Mouse (Mus musculus): ENCODE measurements around the gene Urb1. TPM values are rescaled to one million over a fixed set of nuclear protein-coding genes. Genes with fewer than 3 reads are reported as not detected.

Gene Urb1
- total RNA-seq (2015; ENCODE audit: low replicate concordance) (1.4 and 1.7 TPM in 2 replicates), total RNA-seq (2017; ENCODE audit: low replicate concordance) (1.2 and 1.3 TPM in 2 replicates)

DNA sequence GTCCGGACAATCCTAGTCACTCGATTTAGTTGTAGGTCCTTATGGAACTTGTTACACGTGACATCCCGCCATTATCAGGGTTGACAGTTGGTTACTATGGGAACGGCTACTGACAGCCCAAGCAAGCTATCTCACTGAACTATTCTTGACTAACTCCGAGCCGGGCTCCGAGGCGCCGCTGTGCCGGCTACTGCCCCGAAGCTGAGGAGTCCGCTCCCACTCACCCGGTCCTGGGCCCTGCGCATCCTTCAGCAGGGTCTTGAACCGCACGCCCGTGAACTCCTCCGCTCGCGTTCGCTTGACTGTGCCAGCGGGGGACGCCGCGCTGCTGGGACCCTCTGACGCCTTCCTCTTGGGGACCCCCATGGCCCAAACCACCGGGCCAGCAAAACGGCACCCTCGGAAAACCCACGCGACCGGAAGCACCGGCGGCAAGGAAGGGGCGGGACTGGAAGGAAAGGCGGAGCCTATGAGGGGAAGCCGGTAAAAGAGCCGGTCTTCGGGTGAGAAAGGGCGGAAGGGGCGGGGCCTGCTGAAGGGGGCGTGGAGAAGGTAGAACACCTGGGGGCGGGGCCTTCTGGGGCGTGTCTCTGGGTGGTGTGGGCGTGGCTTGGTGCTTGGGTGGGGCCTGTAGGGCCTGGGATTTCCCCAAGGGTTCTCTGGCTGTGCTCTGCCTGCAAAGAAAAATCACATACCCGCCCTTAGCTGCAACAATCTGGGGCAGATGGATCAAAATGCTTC, at the start of gene Urb1:
Gene Urb1, minus strand, starts transcription at position 439 of the 741 bp plus-strand sequence.
- ATAC-seq (replicated peaks; ENCODE audit: low FRiP score, poor library complexity, severe bottlenecking) = peak; percentile 92

DNA sequence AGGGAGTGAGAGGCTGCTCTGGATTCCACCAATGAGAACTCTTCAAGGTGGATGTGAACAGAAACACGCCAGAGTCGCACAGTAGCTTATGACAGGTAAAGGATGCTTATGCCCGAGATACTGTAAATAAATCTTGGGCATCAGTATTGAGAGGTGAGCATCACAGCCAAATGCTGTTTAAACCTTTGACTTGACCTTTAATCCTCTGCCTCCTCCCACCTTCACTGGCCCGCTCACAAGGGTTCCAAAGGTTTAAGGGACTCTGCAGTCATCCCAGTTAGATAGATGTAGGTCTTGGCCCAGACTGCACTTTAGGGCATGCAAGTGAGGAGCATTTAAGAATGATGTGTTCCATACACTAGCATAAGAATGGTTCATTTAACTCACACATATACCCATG, 48.0 kb upstream of the Urb1 start:
- ATAC-seq (replicated peaks; ENCODE audit: low FRiP score, poor library complexity, severe bottlenecking) = no peak

DNA sequence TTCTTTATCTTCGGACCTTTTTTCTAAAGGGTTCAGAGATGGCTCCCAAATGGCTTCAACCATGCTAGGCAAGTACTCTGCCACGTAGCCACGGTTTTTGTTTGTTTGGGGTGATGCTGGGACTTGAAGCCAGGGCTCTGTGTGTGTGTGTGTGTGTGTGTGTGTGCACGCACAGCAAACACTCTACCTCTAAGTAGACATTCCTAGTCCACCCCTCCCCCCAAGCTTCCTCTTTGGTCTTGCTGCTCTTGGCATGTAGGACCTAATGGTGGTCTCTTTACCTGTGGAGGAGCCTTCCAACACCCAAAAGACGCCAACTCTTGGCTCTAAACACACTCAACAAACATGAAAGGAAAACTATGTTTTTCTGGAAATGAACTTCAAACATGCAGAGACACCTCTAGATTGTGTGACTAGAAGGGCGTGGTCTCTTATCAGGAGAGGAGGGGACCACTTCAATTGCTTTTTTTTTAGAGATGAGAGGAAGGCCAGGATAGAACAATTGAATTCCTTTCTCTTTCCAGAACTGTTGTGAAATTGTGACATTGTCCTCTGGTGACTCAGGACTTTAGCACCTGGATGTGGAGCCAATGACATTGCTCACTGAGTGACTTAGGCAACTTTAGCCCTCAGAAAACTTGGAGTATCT, 46.5 kb upstream of the Urb1 start:
- no peak for ATAC-seq (replicated peaks; ENCODE audit: low FRiP score, poor library complexity, severe bottlenecking)

DNA sequence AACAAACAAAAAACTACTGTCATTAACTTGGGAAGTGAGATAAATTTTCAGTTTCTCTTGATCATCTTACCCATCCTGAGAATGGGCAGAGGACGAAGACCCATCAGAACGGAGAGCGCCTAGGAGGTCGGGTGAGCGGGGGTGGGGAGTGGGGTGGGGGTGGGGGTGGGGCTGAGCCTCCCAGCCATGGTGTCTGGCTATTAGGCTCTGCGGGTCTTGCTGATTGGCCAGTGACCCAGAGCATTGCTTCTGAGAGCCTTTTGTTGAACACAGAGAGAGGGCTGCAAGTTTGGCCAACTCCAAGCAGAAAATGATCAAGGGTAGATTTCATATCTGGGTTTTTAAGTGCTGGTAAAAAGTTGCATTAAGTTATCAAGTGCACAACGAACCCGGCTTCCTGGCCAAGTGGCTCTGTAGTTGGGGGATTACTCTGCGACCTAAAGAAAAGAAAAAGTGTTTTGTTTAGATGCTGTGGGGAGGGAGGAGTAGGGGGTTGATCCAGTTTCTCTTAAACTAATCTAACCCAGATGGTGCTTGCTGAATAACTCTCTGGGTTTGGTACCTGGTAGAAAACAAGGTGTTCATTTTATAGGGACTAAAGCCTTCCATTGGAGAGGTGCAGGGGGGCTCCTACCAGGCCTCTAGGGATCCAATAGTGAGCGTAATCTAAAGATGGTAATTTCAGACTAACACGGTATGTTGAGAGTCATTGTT, 41.6 kb upstream of the Urb1 start:
- no peak for ATAC-seq (replicated peaks; ENCODE audit: low FRiP score, poor library complexity, severe bottlenecking)

- ATAC-seq (replicated peaks; ENCODE audit: low FRiP score, poor library complexity, severe bottlenecking) = no peak
These were observed 40.7 kb upstream of the Urb1 start for GRCm38 (mm10) chr16:90850881-90851280.

DNA sequence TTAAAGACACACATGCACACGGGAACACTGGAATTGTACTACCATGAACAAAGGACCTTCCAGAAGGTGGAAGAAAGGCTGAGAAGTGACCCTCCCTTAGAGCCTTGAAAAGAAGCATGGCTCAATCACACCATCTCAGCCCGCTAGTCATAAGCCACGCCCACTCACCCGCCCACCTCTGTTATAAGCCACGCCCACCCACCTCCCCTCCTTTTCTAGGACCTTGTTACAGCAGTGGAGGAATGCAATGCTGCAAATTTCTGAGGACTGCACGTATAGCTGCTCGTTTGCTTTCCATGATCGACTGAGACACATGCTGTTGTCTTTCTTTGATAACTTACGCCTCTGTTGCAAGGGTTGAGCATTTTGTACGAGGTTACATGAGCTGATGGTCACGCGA, 39.0 kb upstream of the Urb1 start:
- no peak for ATAC-seq (replicated peaks; ENCODE audit: low FRiP score, poor library complexity, severe bottlenecking)

DNA sequence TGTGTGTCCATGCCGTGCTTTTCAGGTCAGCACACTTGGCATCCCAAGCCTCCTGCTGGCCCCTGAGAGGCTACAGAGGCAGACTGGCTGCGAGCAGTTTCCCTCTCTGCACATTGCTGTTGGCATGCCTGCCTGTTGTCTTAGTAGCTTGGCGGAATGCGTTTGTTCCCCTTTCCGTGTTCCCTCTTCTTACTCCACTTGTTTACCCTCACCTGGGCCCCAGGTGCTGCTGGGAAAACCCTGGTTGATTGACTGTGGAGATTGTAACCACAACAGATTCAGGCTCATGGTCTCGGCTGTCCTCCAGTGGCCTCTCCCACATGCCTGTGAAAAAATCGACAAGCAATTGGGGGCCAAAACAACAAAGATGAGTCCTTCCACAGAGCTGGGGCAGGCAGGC, 38.5 kb upstream of the Urb1 start:
- ATAC-seq (replicated peaks; ENCODE audit: low FRiP score, poor library complexity, severe bottlenecking) = no peak

DNA sequence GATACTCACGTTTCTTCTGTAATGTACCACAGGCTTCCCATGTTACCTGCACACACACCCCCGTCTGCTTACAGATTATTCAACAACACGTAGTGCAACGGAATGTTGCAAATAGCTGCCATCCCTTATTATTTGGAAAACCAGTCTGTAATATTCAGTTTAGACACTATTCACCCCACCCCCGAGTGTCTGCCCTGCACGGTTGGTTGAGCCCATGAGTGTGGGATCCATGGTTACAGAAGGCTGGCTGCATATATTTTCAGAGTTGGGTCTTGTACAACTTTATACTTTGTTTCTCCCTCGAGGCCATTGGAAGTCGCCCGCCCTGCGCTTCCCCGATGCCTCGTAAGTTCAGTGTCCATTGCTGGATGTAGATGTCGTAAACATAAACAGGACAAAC, 35.4 kb upstream of the Urb1 start:
- no peak for ATAC-seq (replicated peaks; ENCODE audit: low FRiP score, poor library complexity, severe bottlenecking)

DNA sequence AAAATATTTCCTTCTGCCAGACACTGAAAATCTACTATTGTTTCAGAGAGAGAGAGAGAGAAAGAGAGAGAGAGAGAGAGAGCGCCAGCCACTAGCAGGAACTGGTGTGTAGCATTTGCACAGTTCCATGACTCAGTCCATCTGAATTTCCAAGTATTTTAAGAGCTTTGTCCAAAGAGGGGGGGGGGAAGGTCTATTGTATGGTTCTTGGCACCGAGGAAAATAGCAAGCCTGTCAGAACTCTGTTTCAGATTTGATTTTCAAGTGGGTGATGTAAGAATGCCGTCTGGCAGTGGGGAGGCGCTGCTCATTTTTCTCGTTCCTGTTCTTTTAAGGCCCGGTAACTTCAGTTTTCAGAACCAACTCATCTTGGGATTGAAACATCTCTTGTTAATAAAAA, 34.8 kb upstream of the Urb1 start:
- ATAC-seq (replicated peaks; ENCODE audit: low FRiP score, poor library complexity, severe bottlenecking) = no peak

- ATAC-seq (replicated peaks; ENCODE audit: low FRiP score, poor library complexity, severe bottlenecking) = no peak
These were observed 32.0 kb upstream of the Urb1 start for GRCm38 (mm10) chr16:90842164-90842563.

- no peak for ATAC-seq (replicated peaks; ENCODE audit: low FRiP score, poor library complexity, severe bottlenecking)
These were observed 27.2 kb upstream of the Urb1 start for GRCm38 (mm10) chr16:90837431-90837830.

GRCm38 (mm10) chr16:90833041-90833791, 23.0 kb upstream of the Urb1 start:
- ATAC-seq (replicated peaks; ENCODE audit: low FRiP score, poor library complexity, severe bottlenecking) = no peak

- ATAC-seq (replicated peaks; ENCODE audit: low FRiP score, poor library complexity, severe bottlenecking) = no peak
These were observed 22.3 kb upstream of the Urb1 start for GRCm38 (mm10) chr16:90832495-90832894.

DNA sequence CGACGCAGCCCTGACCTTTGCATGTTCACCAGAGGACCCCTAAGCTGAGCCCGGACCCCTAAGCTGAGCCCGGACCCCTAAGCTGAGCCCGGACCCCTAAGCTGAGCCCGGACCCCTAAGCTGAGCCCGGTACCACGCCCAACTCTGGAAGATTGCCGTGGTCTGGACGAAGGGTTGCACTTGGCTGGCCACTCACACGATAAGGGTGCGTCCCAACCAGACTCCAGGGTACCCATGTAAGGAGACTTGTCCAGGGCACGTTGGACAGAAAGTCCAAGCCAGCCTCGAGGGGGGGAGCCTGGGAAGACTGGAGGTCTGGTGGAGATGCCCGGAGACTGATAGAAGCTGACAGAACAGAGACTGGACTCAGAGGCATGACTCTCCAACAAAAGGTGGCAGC, 21.5 kb upstream of the Urb1 start:
- ATAC-seq (replicated peaks; ENCODE audit: low FRiP score, poor library complexity, severe bottlenecking) = no peak

DNA sequence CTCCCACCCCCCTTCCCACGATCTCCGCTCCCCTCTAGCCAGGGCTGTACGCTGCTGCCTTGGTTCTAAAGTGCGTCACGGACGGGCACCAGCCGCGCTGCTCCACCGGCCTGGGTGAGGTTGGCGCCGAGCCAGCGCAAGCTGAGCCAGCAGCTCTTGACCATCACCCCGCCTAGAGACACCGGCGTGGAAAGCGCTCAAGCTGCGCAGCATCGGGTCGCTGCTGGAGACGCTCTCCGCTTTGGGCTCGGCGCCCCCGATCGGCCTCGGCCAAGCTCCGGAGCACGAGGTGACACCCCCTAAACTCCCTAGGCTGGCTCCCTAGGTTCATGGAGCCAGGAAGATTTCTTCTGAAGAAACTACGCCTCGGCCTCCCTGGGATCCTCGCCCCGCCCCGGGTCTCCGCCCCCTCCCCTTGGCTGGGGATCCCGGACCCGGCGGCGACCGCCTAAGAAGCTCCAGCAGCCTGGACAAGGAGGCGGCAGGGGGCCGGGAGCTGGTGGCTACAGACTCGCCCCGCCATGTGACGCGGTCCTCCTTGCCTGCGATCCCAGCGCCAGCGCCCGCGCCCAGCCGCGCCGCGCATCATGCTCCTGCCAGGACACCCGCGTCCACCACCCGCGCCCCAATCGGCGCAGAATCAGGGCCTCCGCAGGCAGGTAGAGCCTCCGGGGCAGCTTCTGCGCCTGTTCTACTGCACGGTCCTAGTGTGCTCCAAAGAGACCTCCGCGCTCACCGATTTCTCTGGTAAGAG, 20.6 kb upstream of the Urb1 start:
- peak; percentile 72 for ATAC-seq (replicated peaks; ENCODE audit: low FRiP score, poor library complexity, severe bottlenecking)

DNA sequence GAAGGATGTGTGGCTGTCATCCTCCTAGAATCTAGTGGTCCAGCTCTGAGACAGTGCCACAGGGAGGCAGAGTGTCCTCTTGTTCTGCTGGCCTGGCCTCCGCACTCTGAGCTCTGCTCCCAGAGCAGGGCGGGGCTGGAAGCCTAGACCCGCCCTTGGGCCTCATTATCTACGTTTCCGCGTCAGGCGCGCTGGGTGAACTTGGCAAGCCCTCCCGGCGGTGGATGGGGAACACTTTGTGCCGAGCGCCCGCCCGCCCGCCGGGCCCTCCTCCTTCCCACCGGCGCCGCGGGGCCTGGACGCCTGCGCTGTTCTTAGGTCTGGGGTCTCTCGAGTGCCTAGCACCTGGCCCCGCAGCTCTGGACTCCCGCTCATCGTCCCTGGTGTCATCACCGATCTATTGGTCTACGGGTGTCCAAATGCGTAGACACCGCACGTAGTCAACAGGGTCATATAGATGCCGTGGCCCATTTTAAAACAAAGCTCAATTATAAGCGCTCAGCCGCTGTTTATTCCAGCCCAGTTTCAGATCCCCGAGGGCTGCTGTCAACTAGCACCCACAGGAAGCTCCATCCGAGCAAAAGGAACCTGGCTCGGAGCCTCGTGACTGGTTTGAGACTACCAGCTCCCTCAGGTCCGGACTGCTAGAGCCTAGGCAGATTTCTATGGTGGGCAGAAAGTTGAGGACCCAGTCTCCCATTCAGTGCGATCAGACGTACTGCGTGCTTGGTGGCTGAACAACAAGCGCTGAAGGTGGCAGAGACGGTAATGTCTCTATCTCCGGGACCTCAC, 19.9 kb upstream of the Urb1 start:
- peak; percentile 94 for ATAC-seq (replicated peaks; ENCODE audit: low FRiP score, poor library complexity, severe bottlenecking)

- no peak for ATAC-seq (replicated peaks; ENCODE audit: low FRiP score, poor library complexity, severe bottlenecking)
These were observed 18.9 kb upstream of the Urb1 start for GRCm38 (mm10) chr16:90829136-90829535.

GRCm38 (mm10) chr16:90827498-90827897, 17.3 kb upstream of the Urb1 start:
- ATAC-seq (replicated peaks; ENCODE audit: low FRiP score, poor library complexity, severe bottlenecking) = no peak

DNA sequence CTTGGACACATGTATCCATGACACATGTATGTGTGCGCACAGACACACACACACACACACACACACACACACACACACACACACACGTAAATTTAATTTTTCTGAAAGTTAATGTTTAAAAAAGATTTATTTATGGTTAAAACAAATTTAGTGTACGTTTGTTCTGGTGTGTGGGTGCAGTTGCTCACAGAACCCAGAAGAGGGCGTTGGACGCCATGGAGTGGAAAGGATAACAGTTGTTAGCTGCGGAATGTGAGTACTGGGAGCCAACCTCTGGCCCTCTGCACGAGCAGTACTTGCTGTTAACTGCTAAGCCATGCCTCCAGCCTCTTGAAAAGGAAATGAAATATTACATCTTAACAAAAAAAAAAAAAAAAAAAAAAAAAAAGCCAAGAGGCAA, 16.2 kb upstream of the Urb1 start, which contains the start of gene Eva1c:
Gene Eva1c, plus strand, starts transcription at position 263 of the 400 bp plus-strand sequence.
- ATAC-seq (replicated peaks; ENCODE audit: low FRiP score, poor library complexity, severe bottlenecking) = no peak
